Mouse (Mus musculus) layer of hippocampus, adult 9-11 months (tissue): ENCODE measurements around the gene Nyap2.

Experiments
- DNase-seq: peaks from one replicate; pipeline ENCODE4 v3.0.0; 2022

The Nyap2 gene

GRCm38 (mm10) chr1:81076831-81077664 is at the start of gene Nyap2:
Gene Nyap2 (plus strand): TSS chr1:81076950.
- peak; percentile 73 for DNase-seq

GRCm38 (mm10) chr1:81042907-81043868 is 33.6 kb upstream of the Nyap2 start:
- DNase-seq, result no peak

- no peak for DNase-seq
Observed at GRCm38 (mm10) chr1:81058340-81058739, 18.4 kb upstream of the Nyap2 start.

- no peak for DNase-seq
Observed at GRCm38 (mm10) chr1:81058835-81059234, 17.9 kb upstream of the Nyap2 start.

- no peak for DNase-seq
Observed at GRCm38 (mm10) chr1:81062811-81063210, 13.9 kb upstream of the Nyap2 start.

- peak; percentile 49 for DNase-seq
Observed at GRCm38 (mm10) chr1:81076259-81076658, 491 bp upstream of the Nyap2 start.

GRCm38 (mm10) chr1:81077665-81078314 is 1.0 kb downstream of the Nyap2 start:
- DNase-seq, result no peak

GRCm38 (mm10) chr1:81087485-81087884 is 10.7 kb downstream of the Nyap2 start:
- peak; percentile 16 for DNase-seq

GRCm38 (mm10) chr1:81090400-81090799 is 13.7 kb downstream of the Nyap2 start:
- no peak for DNase-seq

- no peak for DNase-seq
Observed at GRCm38 (mm10) chr1:81090979-81091378, 14.2 kb downstream of the Nyap2 start.

GRCm38 (mm10) chr1:81092056-81092455 is 15.3 kb downstream of the Nyap2 start:
- no peak for DNase-seq

GRCm38 (mm10) chr1:81092886-81093285 is 16.1 kb downstream of the Nyap2 start:
- no peak for DNase-seq

GRCm38 (mm10) chr1:81098950-81099349 is 22.2 kb downstream of the Nyap2 start:
- no peak for DNase-seq

GRCm38 (mm10) chr1:81101749-81102148 is 25.0 kb downstream of the Nyap2 start:
- DNase-seq, result no peak

- no peak for DNase-seq
Observed at GRCm38 (mm10) chr1:81119732-81120131, 43.0 kb downstream of the Nyap2 start.

GRCm38 (mm10) chr1:81132007-81132712 is 55.4 kb downstream of the Nyap2 start:
- no peak for DNase-seq

GRCm38 (mm10) chr1:81143855-81144254 is 67.1 kb downstream of the Nyap2 start:
- DNase-seq, result no peak

- DNase-seq, result no peak
Observed at GRCm38 (mm10) chr1:81145576-81145975, 68.8 kb downstream of the Nyap2 start.

GRCm38 (mm10) chr1:81169245-81169644 is 92.5 kb downstream of the Nyap2 start:
- DNase-seq, result no peak

GRCm38 (mm10) chr1:81172703-81173102 is 96.0 kb downstream of the Nyap2 start:
- DNase-seq, result no peak

- DNase-seq, result peak; percentile 8
Observed at GRCm38 (mm10) chr1:81173303-81173702, 96.6 kb downstream of the Nyap2 start.

GRCm38 (mm10) chr1:81179725-81180124 is 103.0 kb downstream of the Nyap2 start:
- no peak for DNase-seq
